Mouse (Mus musculus) left cerebral cortex, adult 18-20 months (tissue): Measurements from ENCODE around the gene Tomm40. TPM values are rescaled to one million over a fixed set of nuclear protein-coding genes. Genes with fewer than 3 reads are reported as not detected.
A peak's percentile ranks its signal among the peaks of the same experiment; 100 is the strongest.

Experiments used
- DNase-seq, 2 experiments: peaks; one replicate each; pipeline ENCODE4 v3.0.0; 2021 to 2022; ENCODE audit warnings: low spot score in 2 of 2, mixed read lengths in 1 of 2
- long read RNA-seq, 2 experiments: library from polyadenylated mRNA; stranded (forward); transcript quantifications; one replicate each; pipeline ENCODE4 v2.0.0; 2021
- total RNA-seq, 2 experiments: library from RNA; stranded (reverse); gene quantifications; 2 replicates each; pipeline ENCODE4 v1.2.3; 2021

The Tomm40 gene
- 100 to 1,000 TPM; 116 to 122 TPM for total RNA-seq
- long read RNA-seq, experiment 1, transcript Tomm40-202 (10 exons, 1,577 nt) = major isoform, 171 of 225 reads
- long read RNA-seq, experiment 1, transcript Tomm40-201 (9 exons, 1,646 nt) = minor isoform, 32 of 225 reads
- long read RNA-seq, experiment 1, partial matches to known transcripts = 10 of 225 reads
- long read RNA-seq, experiment 1, other reads (novel, unspliced or antisense) = 12 of 225 reads
- long read RNA-seq, experiment 2, transcript Tomm40-201 (9 exons, 1,646 nt) = minor isoform, 34 of 176 reads
- long read RNA-seq, experiment 2, transcript Tomm40-202 (10 exons, 1,577 nt) = major isoform, 122 of 176 reads
- long read RNA-seq, experiment 2, partial matches to known transcripts = 4 of 176 reads
- long read RNA-seq, experiment 2, other reads (novel, unspliced or antisense) = 16 of 176 reads

DNA sequence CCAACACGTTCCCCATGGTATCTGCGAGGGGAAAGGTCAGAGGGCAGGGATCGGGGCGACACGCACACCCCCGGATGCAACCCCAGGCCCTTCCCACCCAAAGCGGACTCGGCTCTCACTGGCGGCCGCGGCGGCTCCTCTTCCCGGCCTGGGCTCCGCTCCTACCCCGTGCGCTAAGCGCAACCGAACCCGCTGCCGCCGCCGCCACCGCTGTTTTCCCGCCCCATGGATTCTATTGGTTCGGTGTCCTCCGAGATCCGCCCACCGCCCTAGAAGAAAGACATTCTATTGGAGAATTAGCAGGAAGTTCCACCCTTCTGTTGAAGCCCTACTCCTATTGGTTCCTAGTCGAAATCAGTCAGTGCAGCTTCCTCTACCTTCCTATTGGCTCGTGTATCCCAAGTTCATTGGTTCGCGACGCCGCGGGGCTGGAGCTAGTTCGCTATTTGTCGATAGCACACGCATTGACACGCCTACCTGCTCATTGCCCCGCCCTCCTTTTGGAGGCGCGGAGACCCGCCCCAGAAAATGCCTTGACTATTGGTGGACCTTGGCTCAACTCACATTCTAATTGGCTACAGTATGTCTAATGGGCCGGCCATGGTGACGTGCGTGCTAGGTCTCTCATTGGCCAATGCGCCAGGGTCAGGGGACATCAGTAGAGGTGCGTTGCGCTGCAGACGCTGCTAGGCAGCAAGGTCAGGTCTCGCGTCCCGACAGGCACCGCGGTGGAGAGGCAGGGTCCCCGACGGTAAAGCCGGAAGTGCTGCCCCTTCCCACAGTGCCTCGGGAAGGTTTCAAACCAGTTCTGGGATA lies at the start of gene Tomm40:
Tomm40 (minus strand) TSS at position 200 of the 816 bp plus-strand sequence.
- DNase-seq = peak; percentile 98 to 99

DNA sequence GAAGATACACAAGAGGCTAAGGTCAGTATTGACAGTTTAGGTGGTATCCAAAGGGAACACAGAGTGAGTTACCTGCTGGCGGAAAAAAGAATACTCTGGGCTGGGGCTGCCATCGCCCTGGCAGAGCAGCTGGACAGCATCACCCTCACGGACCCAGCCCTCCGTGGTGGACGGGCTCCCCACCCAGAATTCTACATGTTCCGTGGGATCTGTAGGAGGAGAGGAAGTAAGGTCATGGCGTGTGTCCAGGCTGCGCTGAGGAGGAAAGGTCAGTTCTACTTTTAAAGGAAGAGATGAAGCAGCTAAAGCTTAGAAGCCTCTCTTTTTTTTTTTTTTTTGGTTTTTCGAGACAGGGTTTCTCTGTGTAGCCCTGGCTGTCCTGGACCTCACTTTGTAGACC lies 49.3 kb upstream of the Tomm40 start:
- no peak for DNase-seq

DNA sequence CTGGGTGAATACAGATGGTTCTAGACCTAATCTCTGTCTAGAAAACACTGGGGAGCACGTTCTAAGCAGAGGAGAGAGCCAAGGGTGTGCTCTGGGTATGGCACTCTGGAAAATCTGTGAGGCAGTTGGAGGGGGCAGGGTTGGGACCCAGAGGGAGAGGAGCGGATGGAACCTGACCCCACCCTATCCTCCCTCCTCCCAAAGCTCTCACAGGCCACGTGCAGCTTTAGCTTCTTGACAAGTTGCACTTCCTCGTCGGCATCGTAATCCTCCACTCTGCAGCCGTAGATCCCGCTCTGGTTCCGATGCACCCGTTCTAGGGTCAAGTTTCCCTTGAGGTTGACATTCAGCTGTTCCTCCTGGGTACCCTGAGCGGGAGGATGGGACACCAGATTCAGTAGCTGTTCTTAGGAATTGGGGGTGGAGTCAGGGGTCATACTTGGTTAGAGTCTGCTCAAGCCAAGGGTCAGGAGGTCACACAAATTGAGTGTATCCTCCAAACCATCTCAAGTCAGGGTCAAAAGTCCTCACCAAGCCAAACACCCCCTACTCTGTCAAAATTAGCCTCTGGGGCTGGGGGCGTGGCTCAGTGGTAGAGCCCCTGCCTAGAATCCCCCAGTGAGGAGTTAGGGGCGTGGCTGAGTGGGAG lies 48.7 kb upstream of the Tomm40 start:
- DNase-seq = no peak

DNA sequence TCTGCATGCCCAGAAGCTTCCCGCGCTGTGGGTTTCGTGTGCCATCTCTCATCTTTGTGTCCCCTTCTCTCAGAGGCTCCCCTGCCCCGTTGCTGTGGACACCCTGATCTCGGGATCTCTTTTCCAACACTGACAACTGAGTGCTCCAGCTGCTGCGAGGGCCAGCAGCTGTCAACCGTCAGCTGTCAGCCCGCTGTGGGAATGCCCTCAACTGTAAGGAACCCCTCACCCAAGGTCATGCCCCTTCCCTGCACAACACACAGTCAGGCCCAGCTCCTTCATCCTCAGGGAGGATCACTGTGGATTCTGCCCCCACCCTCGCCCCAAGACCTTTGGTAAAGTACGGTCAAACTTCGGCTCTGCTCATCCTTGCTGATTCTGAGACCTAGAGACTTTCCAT lies 47.0 kb upstream of the Tomm40 start:
- no peak for DNase-seq

DNA sequence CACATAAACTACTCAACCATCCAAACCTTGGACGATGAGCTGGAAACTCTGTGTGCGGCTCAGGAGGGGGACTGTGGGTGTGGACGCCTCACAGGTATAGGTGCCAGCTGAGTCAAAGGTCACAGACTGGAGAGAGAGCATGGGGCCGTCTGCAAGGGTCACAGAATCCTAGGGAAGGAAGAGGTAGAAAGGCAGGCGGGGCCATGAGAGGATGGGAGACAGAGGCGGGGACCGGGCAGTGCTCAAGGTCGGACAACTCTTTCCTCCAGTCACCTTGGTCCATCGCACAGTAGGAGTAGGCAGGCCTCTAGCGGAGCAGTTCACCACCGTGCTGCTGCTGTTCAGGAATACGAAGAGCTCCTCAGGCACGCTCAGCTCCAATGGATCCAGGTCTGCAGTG lies 44.8 kb upstream of the Tomm40 start:
- no peak for DNase-seq

DNA sequence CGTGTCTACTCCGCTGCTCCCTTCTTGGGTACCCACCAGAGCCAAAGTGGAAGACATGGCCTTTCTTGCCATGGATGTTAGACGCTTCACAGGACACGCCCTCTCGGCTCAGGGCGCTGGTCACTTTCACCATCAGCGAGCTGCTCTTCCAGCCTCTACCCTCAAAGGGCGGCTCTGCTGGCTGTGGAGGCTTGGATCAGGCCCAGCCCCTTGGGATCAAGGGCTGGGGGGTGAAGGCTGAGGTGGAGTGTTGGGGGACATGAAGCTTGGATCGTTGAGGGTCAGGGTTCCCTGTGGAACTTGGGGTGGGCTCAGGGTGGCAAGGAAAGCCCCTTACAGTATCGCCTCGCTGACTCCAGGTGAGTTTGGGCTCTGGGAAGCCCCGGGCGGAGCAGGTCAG lies 43.4 kb upstream of the Tomm40 start:
- DNase-seq = no peak

DNA sequence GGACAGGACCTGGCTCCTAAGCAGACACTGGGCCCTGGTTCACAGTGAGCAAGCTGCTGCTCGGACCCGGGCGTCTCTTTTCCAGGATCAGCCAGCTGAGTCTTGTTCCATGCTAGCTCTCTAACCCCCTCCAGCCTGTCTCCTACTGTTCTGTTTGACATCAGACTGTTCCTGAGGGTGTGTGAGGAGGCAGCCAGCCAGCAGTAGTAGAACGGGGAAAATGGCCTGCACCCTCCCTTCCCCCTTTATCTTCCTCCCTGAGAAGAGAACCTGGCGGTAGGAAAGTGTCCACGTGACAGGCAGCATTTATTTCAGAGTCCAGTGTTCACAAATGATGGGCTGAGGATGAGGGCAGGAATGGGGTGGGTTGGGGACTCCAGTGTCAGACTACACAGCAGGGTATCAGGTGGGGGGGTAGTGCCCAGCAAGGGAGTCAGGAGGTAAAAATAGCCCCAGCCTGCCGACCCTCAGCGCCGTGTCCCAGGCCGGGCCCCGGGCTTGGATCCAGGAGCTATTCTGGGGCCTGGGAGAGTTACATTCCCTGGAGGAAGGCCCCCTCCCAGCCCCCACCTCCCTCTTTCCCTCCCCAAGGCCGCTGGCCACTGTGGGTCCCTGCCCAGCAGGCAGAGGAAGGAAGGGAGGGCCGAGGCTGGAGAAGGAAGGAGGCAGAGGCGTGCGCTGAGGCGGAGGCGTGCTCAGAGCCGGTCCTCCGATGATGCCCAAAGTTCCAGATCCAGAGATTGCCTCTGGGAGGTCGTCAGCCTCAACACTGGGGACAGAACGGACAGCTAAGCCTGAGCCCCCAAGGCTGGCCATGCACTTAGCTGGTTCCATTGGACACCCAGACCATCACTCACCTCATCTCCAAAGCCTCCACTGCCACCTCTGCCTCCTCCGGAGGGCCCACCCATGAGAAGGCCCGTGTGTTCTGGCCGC lies 40.9 kb upstream of the Tomm40 start:
- no peak for DNase-seq

DNA sequence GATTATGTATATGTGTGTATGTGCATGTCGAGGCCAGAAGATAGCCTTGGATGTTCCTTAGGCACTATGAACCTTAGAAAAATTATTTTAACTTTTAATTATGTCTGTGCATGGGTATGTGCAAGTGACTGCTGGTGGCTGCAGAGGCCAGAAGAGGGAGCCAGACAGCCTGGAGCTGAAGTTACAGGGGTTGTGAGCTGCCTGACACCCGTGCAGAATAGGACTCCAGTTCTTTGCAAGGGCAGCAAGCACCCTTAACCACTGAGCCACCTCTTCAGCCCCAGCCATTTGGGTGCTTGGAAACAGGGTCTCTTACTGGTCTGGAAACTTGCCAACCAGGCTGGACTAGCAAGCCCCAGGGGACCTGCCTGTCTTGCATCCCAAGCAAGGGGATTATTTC lies 39.8 kb upstream of the Tomm40 start:
- DNase-seq = no peak

DNA sequence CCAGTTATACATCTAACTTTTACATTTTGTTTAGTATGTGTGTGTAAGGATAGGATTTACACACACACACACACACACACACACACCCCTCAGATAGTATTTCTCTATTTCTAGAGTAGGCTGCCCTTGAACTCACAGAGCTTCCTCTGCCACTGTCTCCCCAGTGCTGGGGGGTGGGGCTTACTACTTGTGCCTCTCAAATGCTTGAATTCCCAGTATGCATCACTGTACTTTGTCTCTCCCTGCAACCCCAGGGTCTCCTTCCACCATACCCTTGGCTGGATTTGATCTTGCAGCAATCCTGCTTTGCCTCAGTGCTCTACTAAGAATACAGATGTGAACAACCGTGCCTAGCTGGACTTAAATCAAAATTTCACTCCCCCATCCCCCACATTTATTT lies 38.8 kb upstream of the Tomm40 start:
- DNase-seq = no peak

DNA sequence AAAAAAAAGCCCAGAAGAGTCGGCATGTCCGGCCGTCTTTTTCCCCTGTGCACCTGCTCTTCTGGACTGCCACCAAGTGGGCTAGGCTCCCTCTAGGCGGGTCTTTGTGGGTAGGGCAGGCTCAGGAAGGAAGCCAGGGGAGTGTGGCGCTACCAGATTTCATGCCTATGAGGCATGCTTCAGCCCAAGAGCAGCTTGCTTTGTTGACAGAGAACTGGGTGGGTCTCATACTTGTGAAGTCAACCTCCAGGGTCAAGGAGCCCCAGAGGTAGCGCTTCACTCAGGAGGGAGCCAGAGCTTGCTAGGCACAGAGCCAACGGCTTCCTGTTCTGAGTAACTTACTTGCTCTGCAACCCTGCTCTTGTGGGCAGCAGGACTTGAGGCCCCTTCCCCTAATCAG lies 38.3 kb upstream of the Tomm40 start:
- no peak for DNase-seq

DNA sequence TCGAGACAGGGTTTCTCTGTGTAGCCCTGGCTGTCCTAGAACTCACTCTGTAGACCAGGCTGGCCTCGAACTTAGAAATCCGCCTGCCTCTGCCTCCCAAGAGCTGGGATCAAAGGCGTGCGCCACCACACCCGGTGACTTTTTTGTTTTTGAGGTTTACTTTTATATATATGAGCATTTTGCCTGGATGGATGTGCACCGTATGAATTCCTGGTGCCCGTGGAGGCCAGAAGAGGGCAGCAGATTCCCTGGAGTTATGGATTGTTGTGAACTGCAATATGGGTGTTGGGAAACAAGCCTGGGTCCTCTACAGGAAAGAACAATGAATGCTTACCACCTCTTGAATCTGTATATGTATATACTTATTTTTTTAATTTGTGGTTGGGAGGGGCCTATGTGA lies 37.4 kb upstream of the Tomm40 start:
- no peak for DNase-seq

DNA sequence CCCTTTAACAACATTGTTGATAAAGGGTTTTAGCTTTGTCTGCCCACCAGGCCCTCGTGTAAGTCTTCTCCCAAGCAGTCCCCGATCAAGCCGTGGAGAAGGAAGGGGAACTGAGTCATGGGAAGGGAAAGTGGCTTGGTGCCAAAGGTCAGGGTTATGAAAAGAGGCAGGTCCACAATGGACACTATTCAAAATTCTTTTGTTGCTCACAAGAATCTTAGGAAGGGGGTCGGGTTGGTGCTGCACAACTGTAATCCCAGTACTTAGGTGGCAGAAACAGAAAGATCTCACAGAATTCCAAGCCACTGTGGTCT lies 35.8 kb upstream of the Tomm40 start:
- DNase-seq = no peak

DNA sequence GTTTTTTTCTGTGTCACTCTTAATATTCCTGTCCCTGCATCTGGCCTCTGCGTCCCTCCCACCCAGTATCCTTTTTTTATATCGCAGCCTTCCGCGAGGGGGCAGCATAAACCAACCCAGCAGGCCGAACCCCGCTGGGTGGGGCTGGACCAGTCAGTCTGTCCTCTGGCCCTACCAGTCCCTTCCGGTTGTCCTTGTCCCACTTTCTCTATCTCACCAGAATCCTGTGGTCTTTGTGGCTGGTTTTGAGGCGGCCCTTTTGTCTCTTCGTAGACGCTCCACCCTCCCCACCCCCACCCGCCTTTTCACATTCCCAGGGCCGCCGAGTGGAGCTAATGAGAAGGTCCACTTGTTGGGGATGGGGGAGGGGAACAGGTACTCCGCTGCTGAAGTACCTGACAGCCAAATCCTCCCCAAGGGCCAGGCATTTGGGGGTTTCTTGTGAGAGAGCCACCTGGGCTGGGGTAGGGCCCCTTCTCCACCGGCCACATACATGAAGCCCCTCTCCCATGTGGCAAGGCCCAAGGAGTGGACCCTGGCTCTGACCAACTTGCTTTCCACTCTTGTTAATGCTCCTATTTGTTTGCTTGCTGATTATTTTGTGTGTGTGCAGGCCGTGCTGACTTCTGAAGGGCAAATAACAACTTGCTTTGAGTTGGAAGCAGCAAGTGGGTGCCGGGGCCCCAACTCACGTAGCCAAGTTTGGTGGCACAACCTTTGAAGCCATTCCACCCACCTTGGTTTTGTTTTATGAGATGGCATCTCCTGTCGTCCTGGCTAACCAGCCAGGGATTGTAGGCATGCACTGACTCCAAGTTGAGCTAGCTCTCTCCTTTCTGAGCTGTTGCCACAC lies 35.2 kb upstream of the Tomm40 start, which contains the start of gene Nectin2:
Nectin2 (minus strand) TSS at position 267 of the 853 bp plus-strand sequence.
- DNase-seq = peak; percentile 77 to 80

DNA sequence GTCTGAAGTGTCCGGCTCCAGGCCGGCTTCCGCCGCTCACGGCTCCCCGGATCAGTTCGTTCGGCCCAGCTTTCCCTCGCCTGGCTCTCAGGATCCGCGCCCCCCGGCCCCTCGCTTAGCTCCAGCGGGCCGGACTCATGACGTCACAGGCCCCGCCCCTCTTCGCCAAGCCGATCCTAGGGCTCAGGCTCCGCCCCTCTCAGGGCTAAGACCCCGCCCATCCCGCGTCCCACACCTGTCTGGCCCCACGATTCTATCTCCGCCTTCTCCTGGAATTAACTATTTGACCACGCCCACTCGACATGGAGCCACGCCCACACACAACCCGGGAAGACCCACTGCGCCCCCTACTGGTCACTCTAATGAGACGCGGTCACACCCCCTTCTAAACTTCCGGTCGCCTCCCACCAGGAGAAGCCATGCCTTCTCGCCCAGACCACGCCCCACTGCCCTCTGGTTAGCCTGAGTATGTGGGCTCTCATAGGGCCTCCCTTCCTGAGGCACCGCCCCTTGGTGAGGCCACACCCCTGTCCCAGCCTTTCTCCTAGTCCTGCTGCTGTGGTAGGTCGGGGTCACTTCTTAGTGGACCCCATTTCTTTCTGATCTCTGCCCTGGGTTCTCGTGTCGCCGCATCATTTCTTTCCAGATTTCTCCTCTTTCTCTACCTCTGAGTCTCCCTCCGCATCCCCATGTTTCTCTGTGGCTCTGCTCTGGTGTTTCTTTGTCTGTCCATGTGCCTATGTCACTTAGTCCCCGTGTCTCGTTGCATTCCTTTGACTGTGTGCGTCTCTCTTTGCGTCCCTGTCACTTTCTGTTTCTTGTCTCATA lies 34.4 kb upstream of the Tomm40 start:
- DNase-seq = peak; percentile 85

DNA sequence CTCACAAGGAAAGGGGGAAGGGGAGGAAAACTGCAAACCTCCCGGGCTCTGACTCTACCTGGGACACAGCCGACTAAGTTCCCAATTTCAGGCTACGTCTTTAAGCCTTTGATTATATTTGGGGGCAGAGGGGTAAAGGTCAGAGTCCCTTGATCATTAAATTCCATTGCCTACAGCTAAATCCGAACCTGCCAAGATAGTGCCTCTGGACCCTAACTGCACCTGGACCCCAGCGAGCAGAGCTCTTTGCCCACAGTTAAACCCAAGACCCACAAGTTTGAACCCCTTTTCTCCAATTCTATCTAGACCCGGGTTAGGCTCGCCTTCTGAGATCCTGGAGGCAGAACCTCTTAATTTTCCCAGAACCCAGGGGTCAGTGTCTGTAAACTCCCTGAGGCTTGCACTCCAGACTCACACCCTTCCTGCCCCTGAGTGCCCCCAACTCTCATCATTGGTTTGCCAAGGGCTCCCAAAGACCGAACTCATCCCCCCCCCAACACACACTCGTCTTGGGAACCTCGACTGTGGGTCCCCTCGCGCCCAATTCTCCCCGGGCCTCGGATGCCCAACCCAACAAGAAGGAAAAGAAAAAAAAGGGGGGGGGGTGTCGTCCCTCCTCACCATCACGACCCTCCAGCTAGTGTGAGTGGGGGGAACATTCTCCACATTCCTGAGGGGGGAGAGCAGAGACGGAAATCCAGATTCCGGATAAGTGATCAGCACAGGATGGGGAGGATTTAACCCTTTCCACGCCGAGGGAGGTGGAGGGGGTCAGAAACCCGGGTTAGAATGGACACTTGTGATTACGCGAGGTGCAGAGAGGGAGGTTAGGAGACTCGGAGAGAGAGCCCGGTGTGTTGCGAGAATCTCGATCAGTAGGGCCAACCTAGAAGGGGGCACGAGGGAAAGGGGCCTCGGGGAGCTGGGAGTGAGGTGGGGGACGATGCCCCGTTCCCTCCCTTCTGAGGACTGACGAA lies 33.3 kb upstream of the Tomm40 start:
- peak in 1 of 2 experiments; percentile 6 for DNase-seq

DNA sequence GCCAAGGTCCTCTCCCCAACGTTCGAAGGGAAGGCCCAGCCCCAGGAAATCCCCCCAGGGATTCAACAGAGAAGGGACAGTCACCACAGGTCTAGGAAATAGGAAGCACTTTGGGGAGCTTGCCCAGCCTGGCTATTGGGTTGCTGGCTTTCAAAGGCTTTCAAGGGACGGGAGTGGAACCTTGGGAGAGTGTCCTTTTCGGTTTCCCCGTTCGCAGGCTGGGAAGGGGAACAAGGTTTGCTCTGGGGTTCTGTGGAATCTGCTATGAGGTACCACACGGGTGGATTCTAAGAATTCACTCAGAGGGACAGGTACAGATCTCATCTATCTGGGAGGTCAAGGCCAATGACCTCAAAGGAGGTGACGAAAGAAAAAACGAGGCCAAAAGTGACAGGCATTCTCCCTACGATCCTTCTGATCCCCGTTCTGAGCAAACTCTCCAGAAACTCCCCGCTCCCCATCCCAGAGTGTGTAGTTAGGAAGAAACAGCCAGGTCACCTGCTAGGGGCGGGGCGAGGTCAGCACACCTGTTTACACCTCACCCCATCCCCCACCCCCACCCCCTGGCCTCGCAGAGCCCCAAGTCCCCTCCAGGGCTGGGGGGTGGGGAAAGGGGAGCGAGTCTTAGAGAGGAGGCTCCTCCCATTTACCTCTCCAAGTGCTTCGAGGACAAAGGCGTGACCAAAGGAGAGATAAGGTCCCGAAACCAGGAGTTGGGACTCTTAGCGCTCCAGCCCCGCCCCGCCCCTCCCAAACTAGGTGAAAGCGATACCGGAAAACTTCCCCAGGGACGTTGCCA lies 32.4 kb upstream of the Tomm40 start:
- DNase-seq = no peak
